Mouse (Mus musculus) left cerebral cortex, postnatal 10 days (tissue): Measurements from ENCODE around the gene Phox2a. TPM values are rescaled to one million over a fixed set of nuclear protein-coding genes. Genes with fewer than 3 reads are reported as not detected.

Experiments
- DNase-seq, 2 experiments: peaks; one replicate each; pipeline ENCODE4 v3.0.0; 2021 to 2022; ENCODE audit warnings: low spot score in 2 of 2, mixed read lengths in 1 of 2; ENCODE audit errors: extremely low spot score in 1 of 2
- intact Hi-C: fragments of 180-260 bp; cut with DNase I; formaldehyde crosslinking; loops from one replicate; pipeline ENCODE4 v1.15.1; 2025
- total RNA-seq, 2 experiments: library from RNA; stranded (reverse); gene quantifications; 2 replicates each; pipeline ENCODE4 v1.2.3; 2021

Gene Phox2a
- total RNA-seq, 2 experiments from 2014 or later: not detected

GRCm38 (mm10) chr7:101870629-101871028, 52.5 kb downstream of the Phox2a start, which contains the start of gene Folr1:
Gene Folr1, minus strand, starts transcription at chr7:101870788.
- intact Hi-C loops: no loop called here
- DNase-seq: no peak

- intact Hi-C loops: no loop called here
- DNase-seq: no peak
Measured at GRCm38 (mm10) chr7:101871296-101871695, 53.2 kb downstream of the Phox2a start.

Other genes with a start within 250 kb of the Phox2a start
- gene Art2b, start 232.7 kb upstream of the Phox2a start, total RNA-seq: not detected
- 10 to 100 TPM; 43.9 to 44.9 TPM for gene Clpb, start 154.7 kb upstream of the Phox2a start, total RNA-seq
- gene Inppl1, start 19.9 kb downstream of the Phox2a start, total RNA-seq: 10 to 100 TPM; 19.2 to 22.3 TPM
- under 1 TPM in 1 of 2 experiments, not detected in 1; 0.59 TPM for gene Folr2, start 38.9 kb downstream of the Phox2a start, total RNA-seq
- 10 to 100 TPM; 31.4 to 36.2 TPM for gene Anapc15, start 45.4 kb downstream of the Phox2a start, total RNA-seq
- under 1 TPM in 1 of 2 experiments, not detected in 1; 0.90 TPM for gene Folr1, start 52.5 kb downstream of the Phox2a start, total RNA-seq
- 10 to 100 TPM; 95.6 to 98.2 TPM for gene Lamtor1, start 87.6 kb downstream of the Phox2a start, total RNA-seq
- gene Tomt, start 88.0 kb downstream of the Phox2a start, total RNA-seq: not detected
- gene Lrrc51, start 115.6 kb downstream of the Phox2a start, total RNA-seq: 1 to 10 TPM; 2.8 to 4.0 TPM
- gene Numa1, start 115.8 kb downstream of the Phox2a start, total RNA-seq: 10 to 100 TPM; 60.5 to 60.9 TPM
- gene Il18bp, start 200.4 kb downstream of the Phox2a start, total RNA-seq: 10 to 100 TPM in 1 of 2 experiments, 1 to 10 TPM in 1; 8.6 to 10.1 TPM
- gene Rnf121, start 247.2 kb downstream of the Phox2a start, total RNA-seq: 10 to 100 TPM; 39.1 to 44.4 TPM
- gene Xndc1, start 247.2 kb downstream of the Phox2a start, total RNA-seq: 10 to 100 TPM; 24.6 to 25.0 TPM
- 1 to 10 TPM; 1.1 to 1.8 TPM for gene Xntrpc, start 247.4 kb downstream of the Phox2a start, total RNA-seq